Mouse (Mus musculus) C2C12 (cell line): ENCODE results near the gene Rbl1.

Source experiments
- CTCF ChIP-seq: IDR thresholded peaks from one replicate; pipeline ENCODE4 v1.5.1; 2011; ENCODE audit not compliant: control insufficient read depth, insufficient read depth, insufficient read length
- MAX ChIP-seq: IDR thresholded peaks from one replicate; pipeline ENCODE4 v1.6.1; 2011; ENCODE audit warnings: mild to moderate bottlenecking, control low read depth
- USF1 ChIP-seq: IDR thresholded peaks from one replicate; pipeline ENCODE4 v1.6.1; 2011; ENCODE audit warnings: low read depth, mild to moderate bottlenecking, control low read depth, moderate library complexity

- no peak for TF ChIP-seq CTCF
- no peak for TF ChIP-seq USF1
- TF ChIP-seq MAX = no peak
Observed at GRCm38 (mm10) chr2:157127370-157127769, 77.0 kb downstream of the Rbl1 start.
